Mouse (Mus musculus) midbrain, embryonic 14.5 days (tissue): ENCODE results near the gene Cfap74. TPM values are rescaled to one million over a fixed set of nuclear protein-coding genes. Genes with fewer than 3 reads are reported as not detected.
A peak's percentile ranks its signal among the peaks of the same experiment; 100 is the strongest.

Source experiments
- ATAC-seq: fragments of 200-750 bp; cut with Nextera tagmentation; 2 replicates; pipeline ENCODE4 v1.8.0; 2017; ENCODE audit warnings: moderate number of reproducible peaks, moderate library complexity; ENCODE audit not compliant: low FRiP score, low TSS enrichment
- DNase-seq: peaks from one replicate; pipeline ENCODE4 v3.0.0-alpha.2; 2015
- H3K27ac ChIP-seq: fragments of 300-500 bp; sonication (generic); replicated peaks from 2 replicates; pipeline ENCODE4 v1.5.1; 2014; ENCODE audit warnings: mild to moderate bottlenecking, low read depth, low read length, moderate library complexity
- H3K27me3 ChIP-seq: fragments of 300-500 bp; sonication (generic); 2 replicates; pipeline ENCODE4 v1.6.1; 2014; ENCODE audit warnings: low read length, control low read depth, mixed read lengths; ENCODE audit not compliant: control insufficient read depth, insufficient read depth
- H3K36me3 ChIP-seq: fragments of 300-500 bp; sonication (generic); 2 replicates; pipeline ENCODE4 v1.6.1; 2014; ENCODE audit warnings: low read length, control low read depth; ENCODE audit not compliant: control insufficient read depth, insufficient read depth
- H3K4me1 ChIP-seq: fragments of 300-500 bp; sonication (generic); 2 replicates; pipeline ENCODE4 v1.6.1; 2014; ENCODE audit warnings: mild to moderate bottlenecking, antibody characterized with exemption, low read length, control low read depth; ENCODE audit not compliant: control insufficient read depth, insufficient read depth
- H3K4me2 ChIP-seq: fragments of 300-500 bp; sonication (generic); 2 replicates; pipeline ENCODE4 v1.6.1; 2014; ENCODE audit warnings: mild to moderate bottlenecking, low read length, moderate library complexity
- H3K4me3 ChIP-seq: fragments of 300-500 bp; sonication (generic); replicated peaks from 2 replicates; pipeline ENCODE4 v1.5.1; 2014; ENCODE audit warnings: low read depth, low read length
- H3K9ac ChIP-seq: fragments of 300-500 bp; sonication (generic); replicated peaks from 2 replicates; pipeline ENCODE4 v1.6.1; 2014; ENCODE audit warnings: mild to moderate bottlenecking, low read length, moderate library complexity
- H3K9me3 ChIP-seq: fragments of 300-500 bp; sonication (generic); 2 replicates; pipeline ENCODE4 v1.6.1; 2016; ENCODE audit warnings: low read length, control low read depth, mixed read lengths; ENCODE audit not compliant: control insufficient read depth
- WGBS: fragments of 180-500 bp; shearing (Covaris S2); extraction: QIAGEN DNeasy Blood & Tissue Kit; methylation state at CpG from one replicate; pipeline ENCODE4 v1.1.7; 2014; 5-methylcytosine and 5-hydroxymethylcytosine counted together
- polyA plus RNA-seq: library from polyadenylated mRNA; unstranded; fragments of >200 nt; fragmentation: Nextera tagmentation; extraction: Ambion mirVana; gene quantifications from 2 replicates; pipeline ENCODE4 v1.2.1, GENCODE M21; 2014

Gene Cfap74
- polyA plus RNA-seq, 1 experiment from 2014 or later: 3.3 TPM

DNA sequence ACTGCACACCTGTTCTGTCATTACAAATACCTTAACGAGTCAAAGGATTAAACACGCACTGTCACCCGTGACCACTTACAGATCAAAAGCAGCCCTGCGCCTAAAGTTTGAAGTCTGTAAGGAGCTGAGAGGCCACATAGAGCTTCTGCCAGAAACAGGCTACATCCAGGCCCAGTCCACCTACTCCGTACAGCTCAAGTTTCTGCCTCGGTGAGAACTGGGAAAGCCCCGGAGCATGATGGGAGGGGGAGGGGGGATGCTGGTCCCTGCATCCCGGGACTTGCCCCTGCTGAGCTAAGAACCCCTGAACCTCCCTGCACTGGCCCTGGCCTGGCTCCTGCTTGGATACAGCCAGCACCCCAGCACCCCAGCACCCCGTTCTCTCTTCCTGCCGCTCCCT is 42.6 kb downstream of the Cfap74 start:
- DNase-seq (peak; percentile 1), ATAC-seq (no peak)
- Histone ChIP-seq H3K4me3 (no peak overlapping the region), H3K4me2 (no peak overlapping the region), H3K9me3 (no peaks in the 10 kb centered on the region), H3K36me3 (no peaks in the 10 kb centered on the region), H3K9ac (no peak overlapping the region), H3K27me3 (no peaks in the 10 kb centered on the region), H3K4me1 (no peaks in the 10 kb centered on the region), H3K27ac (no peak overlapping the region)
- 36% methylated on average over 10 of the region's 10 CpGs for WGBS

DNA sequence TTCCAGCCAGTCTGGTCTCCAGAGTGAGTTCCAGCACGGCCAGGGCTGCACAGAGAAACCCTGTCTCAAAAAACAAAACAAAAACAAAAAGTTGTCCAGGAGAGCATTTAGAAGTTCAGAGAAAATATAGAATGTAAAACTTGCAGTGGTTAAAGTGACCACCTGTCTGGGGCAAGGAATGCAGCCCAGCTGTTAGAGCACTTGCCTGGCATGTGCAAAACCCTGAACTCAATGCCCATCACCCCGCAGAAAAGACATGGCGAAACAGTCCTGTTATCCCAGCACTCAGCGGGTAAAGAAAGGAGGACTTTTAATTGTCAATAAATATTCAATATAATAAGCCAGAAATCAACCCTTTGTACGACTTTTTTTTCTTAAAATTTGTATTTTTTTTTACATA is 49.6 kb downstream of the Cfap74 start:
- H3K4me3 ChIP-seq: no peak overlapping the region
- DNase-seq: no peak
- H3K9me3 ChIP-seq: no peaks in the 10 kb centered on the region
- H3K27ac ChIP-seq: no peak overlapping the region
- no peak overlapping the region for H3K9ac ChIP-seq
- 83% methylated on average over 5 of the region's 5 CpGs for WGBS
- ATAC-seq: no peak
- no peaks in the 10 kb centered on the region for H3K27me3 ChIP-seq
- H3K36me3 ChIP-seq: no peaks in the 10 kb centered on the region
- H3K4me1 ChIP-seq: no peaks in the 10 kb centered on the region
- no peak overlapping the region for H3K4me2 ChIP-seq

DNA sequence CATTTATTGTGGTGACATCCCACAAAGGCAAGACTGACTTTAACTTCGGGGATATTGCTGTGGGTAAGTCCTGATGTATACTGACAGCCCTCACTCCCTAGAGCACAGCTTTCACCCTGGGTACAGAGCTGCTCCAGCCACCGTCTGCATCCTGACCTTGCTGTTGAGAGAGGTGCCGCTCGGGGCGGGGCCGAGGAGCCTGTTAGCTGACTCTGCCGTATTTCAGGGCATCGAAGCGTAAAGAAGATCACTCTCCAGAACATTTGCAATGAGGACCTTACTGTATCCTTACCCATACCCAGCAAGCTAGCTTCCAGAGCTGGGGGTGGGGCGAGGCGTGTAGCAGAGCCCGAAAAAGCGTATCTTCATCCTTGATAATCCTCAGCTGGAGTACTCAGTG is 54.1 kb downstream of the Cfap74 start:
- H3K9ac ChIP-seq: no peak overlapping the region
- ATAC-seq (no peak), DNase-seq (no peak)
- no peaks in the 10 kb centered on the region for H3K27me3 ChIP-seq
- no peak overlapping the region for H3K27ac ChIP-seq
- 82% methylated on average over 13 of the region's 13 CpGs for WGBS
- H3K4me2 ChIP-seq: no peak overlapping the region
- no peaks in the 10 kb centered on the region for H3K36me3 ChIP-seq
- no peaks in the 10 kb centered on the region for H3K9me3 ChIP-seq
- no peak overlapping the region for H3K4me3 ChIP-seq
- H3K4me1 ChIP-seq: no peaks in the 10 kb centered on the region

DNA sequence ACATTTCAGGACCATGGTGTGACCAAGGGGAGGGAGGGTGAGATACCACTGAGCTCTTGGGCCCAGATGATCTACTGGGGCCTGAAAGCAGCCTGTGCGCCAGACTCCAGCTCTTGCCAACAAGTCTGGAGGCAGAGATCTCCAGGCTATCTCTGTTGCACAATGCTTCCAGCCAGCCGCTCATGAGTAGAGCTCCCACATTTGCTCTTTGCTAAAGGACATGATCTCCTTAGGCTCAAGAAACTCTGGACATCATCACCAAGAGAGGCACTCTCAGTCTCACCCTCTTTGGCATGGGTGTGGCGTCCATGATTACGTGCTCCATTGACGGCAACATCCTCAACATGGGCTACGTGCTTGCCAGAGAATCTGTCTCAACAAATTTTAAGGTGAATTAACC is 54.6 kb downstream of the Cfap74 start:
- no peaks in the 10 kb centered on the region for H3K4me1 ChIP-seq
- ATAC-seq: no peak
- no peak overlapping the region for H3K4me3 ChIP-seq
- no peaks in the 10 kb centered on the region for H3K36me3 ChIP-seq
- H3K9me3 ChIP-seq: no peaks in the 10 kb centered on the region
- DNase-seq: no peak
- H3K27ac ChIP-seq: no peak overlapping the region
- no peak overlapping the region for H3K9ac ChIP-seq
- H3K27me3 ChIP-seq: no peaks in the 10 kb centered on the region
- H3K4me2 ChIP-seq: no peak overlapping the region
- 90% methylated on average over 6 of the region's 6 CpGs for WGBS

DNA sequence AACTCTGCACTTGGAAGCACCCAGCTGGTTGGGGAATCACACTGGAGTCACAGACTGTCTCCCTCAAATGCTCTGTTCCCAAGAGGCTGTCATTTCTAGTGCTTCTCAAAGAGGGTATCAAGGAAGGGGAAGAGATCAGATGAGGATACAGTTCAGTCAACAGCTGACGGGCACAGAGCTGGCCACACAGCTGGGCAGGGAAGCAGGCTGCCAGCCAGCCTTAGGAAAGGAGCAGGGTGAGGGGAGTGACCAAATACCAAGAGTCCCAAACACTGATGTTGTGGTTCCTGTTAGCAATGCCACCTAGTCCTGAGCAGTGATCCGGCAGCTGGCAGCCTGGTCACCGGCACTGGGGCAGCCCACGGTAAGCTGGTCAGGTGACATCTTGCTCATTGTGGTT is 55.1 kb downstream of the Cfap74 start:
- DNase-seq (no peak), ATAC-seq (no peak)
- Histone ChIP-seq H3K4me1 (no peaks in the 10 kb centered on the region), H3K27ac (no peak overlapping the region), H3K4me3 (no peak overlapping the region), H3K4me2 (no peak overlapping the region), H3K27me3 (no peaks in the 10 kb centered on the region), H3K9me3 (no peaks in the 10 kb centered on the region), H3K36me3 (no peaks in the 10 kb centered on the region), H3K9ac (no peak overlapping the region)
- 88% methylated on average over 4 of the region's 4 CpGs for WGBS

DNA sequence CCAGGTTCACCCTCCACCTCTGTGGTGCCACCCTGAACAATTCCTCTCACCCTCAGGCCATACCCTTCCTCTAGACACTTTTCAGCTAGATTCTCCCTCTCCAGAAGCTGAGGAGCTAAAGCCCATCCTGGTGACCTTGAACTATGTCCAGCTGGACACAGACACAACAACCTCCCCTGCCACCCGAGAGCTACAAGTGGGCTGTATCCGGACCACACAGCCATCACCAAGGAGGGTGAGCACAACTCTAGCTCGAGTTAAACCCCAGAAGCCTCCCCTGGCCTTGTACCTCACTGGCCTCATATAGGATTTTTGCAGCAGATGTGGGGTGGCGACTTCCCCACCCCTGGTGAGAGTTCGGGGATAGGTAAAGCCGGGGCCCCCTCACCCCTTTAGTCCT is 56.6 kb downstream of the Cfap74 start:
- ATAC-seq (no peak), DNase-seq (no peak)
- Histone ChIP-seq H3K9me3 (no peaks in the 10 kb centered on the region), H3K4me1 (no peaks in the 10 kb centered on the region), H3K9ac (no peak overlapping the region), H3K27me3 (no peaks in the 10 kb centered on the region), H3K4me3 (no peak overlapping the region), H3K36me3 (no peaks in the 10 kb centered on the region), H3K27ac (no peak overlapping the region), H3K4me2 (no peak overlapping the region)
- WGBS: 73% methylated on average over 6 of the region's 6 CpGs

DNA sequence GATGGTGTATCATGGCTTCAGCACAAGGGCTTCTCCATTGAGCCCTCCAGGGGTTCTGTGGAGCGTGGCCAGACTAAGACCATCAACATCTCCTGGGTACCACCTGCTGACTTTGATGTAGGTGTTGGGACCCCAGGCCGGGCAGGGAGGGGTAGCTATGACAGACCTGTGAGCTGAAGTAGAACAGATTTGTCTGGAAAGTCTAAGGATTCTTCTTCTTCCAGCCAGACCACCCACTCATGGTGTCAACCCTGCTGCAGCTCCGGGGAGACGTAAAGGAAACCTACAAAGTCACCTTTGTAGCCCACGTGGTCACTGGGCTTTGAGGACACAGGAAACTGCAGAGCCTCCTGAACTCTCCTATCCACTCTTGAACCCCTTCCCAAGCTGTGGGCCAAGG is 57.1 kb downstream of the Cfap74 start:
- DNase-seq: no peak
- no peak overlapping the region for H3K9ac ChIP-seq
- ATAC-seq: no peak
- no peaks in the 10 kb centered on the region for H3K36me3 ChIP-seq
- no peaks in the 10 kb centered on the region for H3K9me3 ChIP-seq
- no peaks in the 10 kb centered on the region for H3K27me3 ChIP-seq
- H3K4me3 ChIP-seq: no peak overlapping the region
- H3K27ac ChIP-seq: no peak overlapping the region
- no peaks in the 10 kb centered on the region for H3K4me1 ChIP-seq
- WGBS: 85% methylated on average over 5 of the region's 5 CpGs
- no peak overlapping the region for H3K4me2 ChIP-seq

DNA sequence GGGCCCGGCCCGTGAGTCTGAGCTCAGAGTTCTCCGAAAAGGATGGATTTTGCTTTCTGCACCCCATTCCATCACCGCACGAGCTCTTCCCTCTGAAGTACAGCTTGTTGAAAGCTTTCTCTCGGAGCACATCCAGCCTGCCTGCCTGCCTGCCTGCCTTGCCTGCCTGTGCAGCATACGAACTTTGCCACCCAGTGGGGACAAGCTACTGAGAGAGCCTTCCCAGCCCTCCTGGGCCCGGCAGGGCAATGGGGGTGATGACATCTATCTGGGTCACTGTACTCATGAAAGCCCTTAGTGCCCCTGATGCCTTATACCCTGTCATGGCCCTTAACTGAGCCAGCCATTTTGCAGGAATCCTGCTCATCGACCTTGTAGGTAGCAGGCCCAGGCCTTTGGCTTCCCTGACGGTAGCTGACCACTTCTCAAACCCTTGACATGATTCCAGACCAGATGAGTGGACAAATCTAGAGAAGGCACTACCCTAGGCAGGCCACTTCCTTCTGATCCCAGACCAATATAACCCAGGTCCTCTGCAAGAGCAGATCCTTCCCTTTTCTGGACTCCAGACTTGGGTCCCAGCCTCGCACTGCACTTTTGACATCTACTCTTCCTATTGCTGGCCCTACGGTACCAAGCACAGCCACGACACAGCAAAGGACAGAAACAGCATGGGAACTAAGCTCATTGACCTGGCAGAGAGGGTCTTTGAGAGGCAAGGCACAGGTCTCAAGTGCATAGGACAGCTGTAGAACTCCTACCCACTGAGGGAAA is 58.4 kb downstream of the Cfap74 start:
- no peak overlapping the region for H3K27ac ChIP-seq
- H3K4me1 ChIP-seq: no peaks in the 10 kb centered on the region
- H3K36me3 ChIP-seq: no peaks in the 10 kb centered on the region
- no peak overlapping the region for H3K4me3 ChIP-seq
- DNase-seq (no peak), ATAC-seq (no peak)
- no peak overlapping the region for H3K9ac ChIP-seq
- no peaks in the 10 kb centered on the region for H3K27me3 ChIP-seq
- 80% methylated on average over 13 of the region's 13 CpGs for WGBS
- H3K4me2 ChIP-seq: no peak overlapping the region
- H3K9me3 ChIP-seq: no peaks in the 10 kb centered on the region

DNA sequence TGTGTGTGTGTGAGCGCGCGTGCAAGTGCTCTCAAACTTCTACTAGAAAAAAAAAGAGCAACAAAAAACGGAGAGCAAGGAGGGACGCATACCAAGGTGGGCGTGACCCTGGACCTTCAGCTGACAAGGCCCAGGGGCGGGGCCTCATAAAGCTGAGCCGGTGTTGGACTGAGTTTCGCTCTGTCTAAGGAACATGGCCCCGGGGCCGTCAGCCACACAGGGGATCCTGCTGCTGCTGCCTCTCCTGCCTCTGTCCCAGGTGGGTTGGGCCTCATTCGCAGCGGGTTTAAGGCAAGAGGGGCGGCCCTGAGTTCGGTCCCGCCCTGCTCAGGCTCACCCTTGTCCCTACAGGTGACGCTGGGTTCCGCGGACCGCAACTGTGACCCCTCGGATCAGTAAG is 60.0 kb downstream of the Cfap74 start, which contains the start of gene Tmem52:
Tmem52 (plus strand) TSS at position 163 of the 400 bp plus-strand sequence.
- Histone ChIP-seq H3K36me3 (no peaks in the 10 kb centered on the region), H3K9me3 (no peaks in the 10 kb centered on the region), H3K27me3 (no peaks in the 10 kb centered on the region), H3K4me2 (0 out of 2 replicates have a peak within 1 kb of the TSS, but pooled peaks have one; percentile 6), H3K9ac (no peak within 1 kb of the TSS), H3K27ac (no peak within 1 kb of the TSS), H3K4me3 (no peak within 1 kb of the TSS), H3K4me1 (no peaks in the 10 kb centered on the region)
- DNase-seq: no peak
- no peak for ATAC-seq
- WGBS: 11% methylated on average over 21 of the region's 21 CpGs
